Mouse (Mus musculus) erythroblast, adult 5-6 weeks (primary cell): ENCODE measurements around the gene Sept14. TPM values are rescaled to one million over a fixed set of nuclear protein-coding genes. Genes with fewer than 3 reads are reported as not detected.

Experiments
- ATAC-seq: replicated peaks from 2 replicates; pipeline ENCODE4 v1.8.0; 2016; ENCODE audit warnings: moderate number of reproducible peaks, mild to moderate bottlenecking, moderate TSS enrichment, inconsistent platforms; ENCODE audit not compliant: poor library complexity, low FRiP score, severe bottlenecking
- total RNA-seq, 2 experiments: library from RNA; stranded (forward) in 1 of 2; stranded (reverse) in 1 of 2; fragments of 150-400 nt in 1 of 2; fragments of 200-764, 138-1000 nt in 1 of 2; gene quantifications; 2 replicates each; pipeline versions ENCODE4 v1.2.3 to v1.2.4; 2015 to 2017; ENCODE audit warnings: low replicate concordance in 2 of 2

Sept14 gene
- not detected in 2 replicates for total RNA-seq (2015; ENCODE audit: low replicate concordance)
- not detected in 2 replicates for total RNA-seq (2017; ENCODE audit: low replicate concordance)

- no peak for ATAC-seq
These were observed at the start of gene Sept14 for GRCm38 (mm10) chr5:129708412-129708811. Sept14 (minus strand) TSS chr5:129708512.

- no peak for ATAC-seq
These were observed 48.6 kb upstream of the Sept14 start for GRCm38 (mm10) chr5:129756886-129757285.

DNA sequence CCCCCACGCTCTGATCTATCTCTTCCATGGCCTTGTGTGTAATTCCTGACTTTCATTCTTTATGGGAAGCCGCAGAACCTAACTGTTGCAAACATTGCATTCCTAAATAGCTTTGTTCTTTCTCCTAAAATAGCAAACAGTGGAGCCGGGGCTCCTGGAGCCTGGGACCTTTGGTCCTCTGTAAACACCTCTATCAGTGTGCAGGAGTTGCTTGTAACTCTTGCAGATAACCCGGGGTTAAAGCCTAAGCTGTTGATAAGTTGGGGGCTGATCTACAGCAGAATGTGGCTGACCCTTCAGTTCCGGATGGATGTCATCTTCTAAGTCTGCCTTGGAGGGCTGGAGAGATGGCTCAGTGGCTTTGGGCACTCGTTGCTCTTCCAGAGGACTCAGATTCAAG lies 35.7 kb upstream of the Sept14 start:
- ATAC-seq = no peak

GRCm38 (mm10) chr5:129742903-129743488 lies 34.7 kb upstream of the Sept14 start:
- no peak for ATAC-seq

GRCm38 (mm10) chr5:129740976-129741375 lies 32.7 kb upstream of the Sept14 start:
- ATAC-seq = peak; percentile 63; the same call in 1 of the 2 replicates

- no peak for ATAC-seq
These were observed 22.7 kb upstream of the Sept14 start for GRCm38 (mm10) chr5:129731021-129731420.

GRCm38 (mm10) chr5:129730344-129730743 lies 22.0 kb upstream of the Sept14 start:
- ATAC-seq = 0 out of 2 replicates have a peak, but pooled peaks have one; percentile 46

- ATAC-seq = no peak
These were observed 21.0 kb upstream of the Sept14 start for GRCm38 (mm10) chr5:129729286-129729685.

GRCm38 (mm10) chr5:129726784-129727183 lies 18.5 kb upstream of the Sept14 start:
- ATAC-seq = no peak

DNA sequence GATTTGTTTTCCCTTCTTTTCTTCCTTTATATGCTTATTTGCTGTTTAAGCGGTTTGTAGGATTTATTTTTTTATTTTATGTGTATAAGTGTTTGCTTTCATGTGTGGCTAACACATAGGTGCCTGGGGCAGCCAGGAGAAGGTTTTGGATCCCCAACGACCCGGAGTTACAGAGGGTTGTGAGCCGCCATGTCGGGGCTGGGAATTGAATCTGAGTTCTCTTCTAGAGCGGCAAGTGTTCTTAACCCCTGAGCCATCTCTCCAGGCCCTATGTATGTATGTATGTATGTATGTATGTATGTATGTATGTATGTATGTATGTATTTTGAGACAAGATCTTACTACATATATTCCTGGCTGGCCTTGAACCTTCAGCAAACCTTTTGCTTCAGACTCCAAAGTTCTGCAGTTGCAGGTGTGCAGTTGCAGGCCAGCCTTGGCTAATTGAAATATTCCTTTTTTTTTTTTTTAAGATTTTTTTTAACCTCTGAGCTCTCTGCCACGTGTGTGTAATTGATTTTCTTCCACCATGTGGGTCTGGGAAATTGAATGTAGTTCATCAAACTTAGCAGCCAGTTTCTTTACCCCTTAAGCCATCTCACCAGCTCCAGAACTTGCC lies 17.6 kb upstream of the Sept14 start:
- ATAC-seq = no peak

- peak; percentile 80 for ATAC-seq
These were observed 16.8 kb upstream of the Sept14 start, which contains the start of gene Nipsnap2 for GRCm38 (mm10) chr5:129724834-129725773. Nipsnap2 (plus strand) TSS chr5:129725063.

DNA sequence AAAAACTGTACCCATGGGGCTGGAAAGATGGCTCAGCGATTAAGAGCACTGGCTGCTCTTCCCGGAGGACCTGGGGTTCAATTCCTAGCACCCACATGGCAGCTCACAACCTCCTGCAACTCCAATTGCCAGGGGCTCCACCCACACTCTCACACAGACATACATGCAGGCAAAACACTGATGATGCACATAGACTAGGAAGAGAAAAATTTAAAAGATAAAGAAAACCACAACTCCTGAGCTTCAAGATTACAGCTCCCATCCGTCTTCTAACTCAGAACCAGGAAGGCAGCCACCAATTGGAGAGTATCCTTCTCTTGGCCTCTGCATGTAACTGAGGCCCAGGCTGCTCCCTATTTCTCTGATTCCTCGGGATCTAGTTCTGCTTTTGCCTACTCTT lies 16.0 kb upstream of the Sept14 start:
- peak; percentile 28 for ATAC-seq

DNA sequence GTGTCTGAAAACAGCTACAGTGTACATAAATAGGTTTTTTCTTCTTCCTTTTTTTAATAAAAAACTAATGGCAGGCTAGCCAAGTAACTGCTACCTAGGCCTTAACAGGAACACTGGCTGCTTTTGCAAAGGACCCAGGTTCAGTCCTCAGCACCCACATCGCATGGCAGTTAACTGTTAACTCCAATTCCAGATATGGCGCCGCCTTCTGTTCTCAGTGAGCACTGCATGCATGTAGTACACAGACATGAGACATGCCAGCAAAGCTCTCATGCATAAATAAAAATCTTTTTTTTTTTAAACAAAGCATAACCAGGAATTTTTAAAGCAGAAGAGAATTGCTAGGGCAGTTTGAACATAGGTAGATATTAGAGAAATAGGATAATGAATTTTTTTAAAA lies 11.9 kb upstream of the Sept14 start:
- no peak for ATAC-seq

- ATAC-seq = no peak
These were observed 8.7 kb upstream of the Sept14 start for GRCm38 (mm10) chr5:129717016-129717415.

- ATAC-seq = peak; percentile 99
These were observed 7.1 kb upstream of the Sept14 start, which contains the start of gene Mrps17 for GRCm38 (mm10) chr5:129715326-129715861. Mrps17 (plus strand) TSS chr5:129715497.

- ATAC-seq = no peak
These were observed 4.9 kb downstream of the Sept14 start for GRCm38 (mm10) chr5:129703368-129703767.

DNA sequence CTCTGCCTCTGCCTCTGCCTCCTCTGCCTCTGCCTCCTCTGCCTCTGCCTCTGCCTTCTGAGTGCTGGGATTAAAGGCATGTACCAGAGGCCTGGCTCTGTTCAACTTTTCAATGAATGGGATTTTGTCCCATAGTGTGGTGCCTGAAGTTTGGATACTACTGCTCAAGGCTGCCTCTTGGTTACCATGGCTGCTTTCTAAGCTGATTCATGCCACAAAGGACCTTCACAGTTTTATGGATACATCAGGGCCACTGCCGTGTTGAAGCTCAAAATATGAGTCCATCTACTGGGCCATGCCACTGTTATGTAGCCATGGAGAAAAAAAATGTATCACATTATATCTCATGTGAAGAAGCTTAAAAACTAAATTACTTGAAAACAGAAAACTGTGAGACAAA lies 6.6 kb downstream of the Sept14 start:
- no peak for ATAC-seq

DNA sequence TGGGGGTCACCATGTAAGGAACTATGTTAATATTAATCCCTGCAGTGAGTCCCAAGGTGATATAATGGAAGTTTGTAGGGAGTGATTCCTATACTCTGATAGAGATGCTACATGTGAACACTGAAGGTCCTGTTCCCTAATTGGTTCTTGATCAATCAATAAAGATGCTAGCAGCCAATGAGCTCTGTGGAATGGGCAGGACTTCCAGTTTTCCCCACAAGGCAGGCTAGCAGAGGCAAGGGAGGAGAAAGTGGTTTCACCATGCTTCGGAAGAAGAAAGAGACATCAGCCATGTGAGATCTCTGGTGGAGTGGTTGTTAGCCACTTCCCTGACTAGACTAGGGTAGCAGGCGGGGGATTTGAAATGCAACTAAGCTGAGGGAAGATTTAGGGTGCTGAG lies 7.8 kb downstream of the Sept14 start:
- no peak for ATAC-seq

DNA sequence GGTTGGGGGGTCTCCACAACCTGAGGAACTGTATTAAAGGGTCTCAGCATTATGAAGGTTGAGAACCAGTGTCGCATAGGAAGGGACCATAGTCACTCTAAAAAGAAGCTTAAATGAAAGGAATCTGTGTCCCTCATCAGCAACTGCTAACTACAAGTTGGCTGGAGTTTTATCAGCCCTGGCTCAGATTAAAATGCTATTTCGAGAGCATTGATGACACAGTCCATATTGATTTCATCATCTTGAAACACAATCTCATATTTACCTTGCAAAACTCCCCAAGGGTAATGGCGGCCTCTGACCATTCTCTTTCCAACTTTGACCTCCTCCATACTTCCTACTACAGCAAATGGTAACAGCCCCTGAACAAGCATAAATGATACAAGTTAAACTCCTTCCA lies 17.8 kb downstream of the Sept14 start:
- no peak for ATAC-seq

DNA sequence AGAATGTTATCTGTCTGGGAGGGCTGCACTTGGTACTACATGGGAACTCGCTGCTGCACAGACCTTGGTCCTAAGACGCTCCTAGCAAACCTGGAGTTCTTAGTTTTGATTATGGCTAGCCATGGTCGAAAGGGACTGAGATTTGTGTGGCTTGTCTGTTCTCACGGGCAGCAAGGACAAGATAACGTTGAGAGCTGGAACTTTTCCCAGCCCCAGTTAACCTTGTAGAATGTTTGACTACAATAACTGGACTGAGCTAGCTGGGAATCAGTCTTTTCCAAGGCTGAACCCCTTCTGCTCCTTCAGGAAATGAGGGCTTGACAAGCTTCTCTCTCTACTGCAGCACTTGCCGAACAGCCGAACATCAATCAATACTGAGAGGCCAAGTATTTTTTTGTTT lies 20.7 kb downstream of the Sept14 start:
- ATAC-seq = no peak
